Mouse (Mus musculus): ENCODE measurements around the gene Cyp4f39. TPM values are rescaled to one million over a fixed set of nuclear protein-coding genes. Genes with fewer than 3 reads are reported as not detected.
A peak's percentile ranks its signal among the peaks of the same experiment; 100 is the strongest.

The Cyp4f39 gene
- total and polyA plus RNA-seq, 3 experiments, result not detected

GRCm38 (mm10) chr17:32481766-32482165 lies 29.2 kb downstream of the Cyp4f39 start:
- H3K9ac ChIP-seq (ENCODE audit: control insufficient read depth, low read depth, low read length, poor library complexity, severe bottlenecking), result no peak overlapping the region
- H3K36me3 ChIP-seq (ENCODE audit: control insufficient read depth in 1 of 2, insufficient read depth in 2 of 2, low read length in 2 of 2), result no peaks in the 10 kb centered on the region
- no peaks in the 10 kb centered on the region for H3K79me2 ChIP-seq (ENCODE audit: control insufficient read depth, insufficient read depth, low read length, poor library complexity)
- H3K4me1 ChIP-seq (ENCODE audit: control insufficient read depth in 1 of 2, insufficient read depth in 2 of 2, low read length in 2 of 2), result no peaks in the 10 kb centered on the region
- no peak overlapping the region for H3K27ac ChIP-seq (ENCODE audit: control insufficient read depth, low read depth, low read length)
- no peaks in the 10 kb centered on the region; a peak in 1 of 4 replicates for H3K27me3 ChIP-seq (ENCODE audit: control insufficient read depth in 1 of 2, insufficient read depth in 2 of 2, low read length in 2 of 2)
- DNase-seq (ENCODE audit: low read depth, low spot score), result no peak
- no peaks in the 10 kb centered on the region for H3K9me3 ChIP-seq (replicated peaks; ENCODE audit: insufficient read depth, low read length)
- TF ChIP-seq NELFE (IDR thresholded peaks at IDR 0.05; ENCODE audit: low read depth, low read length), result no peak
- no peak for TF ChIP-seq MAX (IDR thresholded peaks at IDR 0.05; ENCODE audit: low read length)
- H3K4me3 ChIP-seq (ENCODE audit: control insufficient read depth in 1 of 2, insufficient read depth in 1 of 2, low read depth in 2 of 2, low read length in 2 of 2), result no peak overlapping the region

- Histone ChIP-seq H3K4me3 (ENCODE audit: control insufficient read depth in 1 of 2, insufficient read depth in 1 of 2, low read depth in 2 of 2, low read length in 2 of 2) (no peak overlapping the region), H3K36me3 (ENCODE audit: control insufficient read depth in 1 of 2, insufficient read depth in 2 of 2, low read length in 2 of 2) (no peaks in the 10 kb centered on the region), H3K9ac (ENCODE audit: control insufficient read depth, low read depth, low read length, poor library complexity, severe bottlenecking) (no peak overlapping the region), H3K27me3 (ENCODE audit: control insufficient read depth in 1 of 2, insufficient read depth in 2 of 2, low read length in 2 of 2) (no peaks in the 10 kb centered on the region; a peak in 1 of 4 replicates), H3K27ac (ENCODE audit: control insufficient read depth, low read depth, low read length) (no peak overlapping the region), H3K9me3 (replicated peaks; ENCODE audit: insufficient read depth, low read length) (no peaks in the 10 kb centered on the region), H3K4me1 (ENCODE audit: control insufficient read depth in 1 of 2, insufficient read depth in 2 of 2, low read length in 2 of 2) (no peaks in the 10 kb centered on the region), H3K79me2 (ENCODE audit: control insufficient read depth, insufficient read depth, low read length, poor library complexity) (no peaks in the 10 kb centered on the region)
- TF ChIP-seq RAD21 (IDR thresholded peaks at IDR 0.05; ENCODE audit: low read depth, low read length) (peak; percentile 26), CTCF (IDR thresholded peaks at IDR 0.05 in 2 of 3, conservative IDR thresholded peaks at IDR 0.05 in 1 of 3; ENCODE audit: control insufficient read depth in 1 of 3, insufficient read depth in 1 of 3, low read depth in 2 of 3, low read length in 3 of 3, poor library complexity in 1 of 3, severe bottlenecking in 1 of 3) (peak; percentile 56 to 67 (median 64)), HCFC1 (IDR thresholded peaks at IDR 0.05; ENCODE audit: low read depth, low read length) (no peak)
- DNase-seq (ENCODE audit: low read depth, low spot score), result peak; percentile 30
Measured at GRCm38 (mm10) chr17:32483200-32483599, 30.7 kb downstream of the Cyp4f39 start.

GRCm38 (mm10) chr17:32492349-32492980 lies 39.9 kb downstream of the Cyp4f39 start:
- no peak for DNase-seq (ENCODE audit: low read depth, low spot score)
- no peak overlapping the region for H3K4me3 ChIP-seq (ENCODE audit: control insufficient read depth in 1 of 2, insufficient read depth in 1 of 2, low read depth in 2 of 2, low read length in 2 of 2)
- no peak overlapping the region for H3K9ac ChIP-seq (ENCODE audit: control insufficient read depth, low read depth, low read length, poor library complexity, severe bottlenecking)
- H3K4me1 ChIP-seq (ENCODE audit: control insufficient read depth in 1 of 2, insufficient read depth in 2 of 2, low read length in 2 of 2), result no peaks in the 10 kb centered on the region
- H3K79me2 ChIP-seq (ENCODE audit: control insufficient read depth, insufficient read depth, low read length, poor library complexity), result no peaks in the 10 kb centered on the region
- peaks cover 0 to 1% of the 10 kb centered on the region in 2 experiments; a peak in 1 of 4 replicates for H3K27me3 ChIP-seq (ENCODE audit: control insufficient read depth in 1 of 2, insufficient read depth in 2 of 2, low read length in 2 of 2)
- H3K9me3 ChIP-seq (replicated peaks; ENCODE audit: insufficient read depth, low read length), result no peaks in the 10 kb centered on the region
- no peak overlapping the region for H3K27ac ChIP-seq (ENCODE audit: control insufficient read depth, low read depth, low read length)
- TF ChIP-seq ETS1 (IDR thresholded peaks at IDR 0.05; ENCODE audit: low read depth, low read length) (no peak), SIN3A (IDR thresholded peaks at IDR 0.05; ENCODE audit: low read length) (no peak), ZMIZ1 (IDR thresholded peaks at IDR 0.05; ENCODE audit: low read depth, low read length) (no peak), MAX (IDR thresholded peaks at IDR 0.05; ENCODE audit: low read length) (no peak), USF2 (IDR thresholded peaks at IDR 0.05; ENCODE audit: borderline replicate concordance in 1 of 2, insufficient read depth in 1 of 2, low read depth in 1 of 2, low read length in 2 of 2) (no peak), RAD21 (IDR thresholded peaks at IDR 0.05; ENCODE audit: low read depth, low read length) (no peak), ZC3H11A (IDR thresholded peaks at IDR 0.05; ENCODE audit: low read depth, low read length) (no peak), UBTF (IDR thresholded peaks at IDR 0.05; ENCODE audit: borderline replicate concordance, insufficient read depth, low read depth, low read length) (no peak)
- no peaks in the 10 kb centered on the region for H3K36me3 ChIP-seq (ENCODE audit: control insufficient read depth in 1 of 2, insufficient read depth in 2 of 2, low read length in 2 of 2)

Data from MEL (cell line).